Mouse (Mus musculus) lung, postnatal 0 days (tissue): ENCODE results near the gene Adprm.

Experiments
- CTCF ChIP-seq: IDR thresholded peaks from 2 replicates; pipeline ENCODE4 v1.5.1; 2016; ENCODE audit warnings: antibody characterized with exemption, mild to moderate bottlenecking
- EP300 ChIP-seq: IDR thresholded peaks from 2 replicates; pipeline ENCODE4 v1.6.1; 2016; ENCODE audit warnings: antibody characterized with exemption, mild to moderate bottlenecking, control low read depth

GRCm38 (mm10) chr11:67010430-67010829 lies 42.0 kb downstream of the Adprm start:
- peak; percentile 52 for TF ChIP-seq CTCF
- TF ChIP-seq EP300: no peak
